Mouse (Mus musculus): ENCODE data around the gene Mrps23.

The Mrps23 gene

GRCm38 (mm10) chr11:88250568-88250967 lies 46.4 kb downstream of the Mrps23 start:
- no peak for DNase-seq (ENCODE audit: low read depth)

- DNase-seq (ENCODE audit: low read depth) = no peak
Measured at GRCm38 (mm10) chr11:88251295-88251694, 47.1 kb downstream of the Mrps23 start.

- DNase-seq (ENCODE audit: low read depth) = peak; percentile 83
Measured at GRCm38 (mm10) chr11:88251972-88252766, 48.0 kb downstream of the Mrps23 start.

GRCm38 (mm10) chr11:88252767-88253513 lies 48.8 kb downstream of the Mrps23 start:
- no peak for DNase-seq (ENCODE audit: low read depth)

- DNase-seq (ENCODE audit: low read depth) = no peak
Measured at GRCm38 (mm10) chr11:88253514-88254167, 49.5 kb downstream of the Mrps23 start.

- DNase-seq (ENCODE audit: low read depth) = no peak
Measured at GRCm38 (mm10) chr11:88257700-88258099, 53.5 kb downstream of the Mrps23 start.

- DNase-seq (ENCODE audit: low read depth) = peak; percentile 36
Measured at GRCm38 (mm10) chr11:88258212-88258611, 54.0 kb downstream of the Mrps23 start.

- no peak for DNase-seq (ENCODE audit: low read depth)
Measured at GRCm38 (mm10) chr11:88260463-88260862, 56.3 kb downstream of the Mrps23 start.
